Mouse (Mus musculus) C2C12 (cell line): ENCODE data around the gene Lats1. TPM values are rescaled to one million over a fixed set of nuclear protein-coding genes. Genes with fewer than 3 reads are reported as not detected.

ENCODE experiments used
- H3K27me3 ChIP-seq: one replicate; pipeline ENCODE4 v1.6.1; 2011; ENCODE audit not compliant: control insufficient read depth, insufficient read depth, insufficient read length
- H3K36me3 ChIP-seq: one replicate; pipeline ENCODE4 v1.6.1; 2011; ENCODE audit not compliant: control insufficient read depth, insufficient read depth
- H3K4me3 ChIP-seq: one replicate; pipeline ENCODE4 v1.5.1; 2011; ENCODE audit warnings: mild to moderate bottlenecking, control low read depth; ENCODE audit not compliant: poor library complexity, insufficient read depth, severe bottlenecking
- H3K79me2 ChIP-seq: one replicate; pipeline ENCODE4 v1.6.1; 2011; ENCODE audit not compliant: control insufficient read depth, insufficient read depth
- H3K79me3 ChIP-seq: one replicate; pipeline ENCODE4 v1.6.1; 2011; ENCODE audit warnings: low read depth, control low read depth
- H3ac ChIP-seq: one replicate; pipeline ENCODE3; 2011; ENCODE audit warnings: low read depth; ENCODE audit not compliant: control insufficient read depth, insufficient read length
- CEBPB ChIP-seq: IDR thresholded peaks from one replicate; pipeline ENCODE4 v1.6.1; 2011; ENCODE audit warnings: low read depth, mild to moderate bottlenecking, control low read depth, moderate library complexity
- CTCF ChIP-seq: IDR thresholded peaks from one replicate; pipeline ENCODE4 v1.5.1; 2011; ENCODE audit not compliant: control insufficient read depth, insufficient read depth, insufficient read length
- FOSL1 ChIP-seq: IDR thresholded peaks from one replicate; pipeline ENCODE4 v1.8.0; 2011; ENCODE audit warnings: mild to moderate bottlenecking, low read length; ENCODE audit not compliant: poor library complexity, insufficient read depth, severe bottlenecking
- MAX ChIP-seq: IDR thresholded peaks from one replicate; pipeline ENCODE4 v1.6.1; 2011; ENCODE audit warnings: mild to moderate bottlenecking, control low read depth
- MYOD1 ChIP-seq: IDR thresholded peaks from one replicate; pipeline ENCODE4 v1.6.1; 2011; ENCODE audit warnings: low read depth; ENCODE audit not compliant: control insufficient read depth, insufficient read length
- MYOG ChIP-seq: IDR thresholded peaks from one replicate; pipeline ENCODE4 v1.6.1; 2011; ENCODE audit not compliant: control insufficient read depth, insufficient read length; ENCODE audit errors: extremely low read depth
- USF1 ChIP-seq: IDR thresholded peaks from one replicate; pipeline ENCODE4 v1.6.1; 2011; ENCODE audit warnings: low read depth, mild to moderate bottlenecking, control low read depth, moderate library complexity
- polyA plus RNA-seq: library from polyadenylated mRNA; unstranded; fragments of >200 nt; fragmentation: generic; extraction: Trizol; gene quantifications from one replicate; pipeline ENCODE4 v1.2.1, GENCODE M21; 2012; ENCODE audit warnings: missing spikeins

Gene Lats1
- polyA plus RNA-seq, 1 experiment: 7.1 TPM

- Histone ChIP-seq H3K27me3 (no peaks in the 10 kb centered on the region), H3K36me3 (peaks cover 95% of the 10 kb centered on the region), H3K79me2 (peaks cover 7% of the 10 kb centered on the region), H3ac (no peak overlapping the region), H3K4me3 (no peak overlapping the region), H3K79me3 (peaks cover under 1% of the 10 kb centered on the region)
- TF ChIP-seq CTCF (no peak), FOSL1 (no peak), MAX (no peak)
Observed at GRCm38 (mm10) chr10:7702586-7702985, 21.6 kb downstream of the Lats1 start.

GRCm38 (mm10) chr10:7710121-7710520 is 29.1 kb downstream of the Lats1 start:
- H3K4me3 ChIP-seq: no peak overlapping the region
- H3K79me2 ChIP-seq: peaks cover 10% of the 10 kb centered on the region
- peaks cover 88% of the 10 kb centered on the region for H3K36me3 ChIP-seq
- TF ChIP-seq MAX (no peak), USF1 (no peak)
- peaks cover 3% of the 10 kb centered on the region for H3K79me3 ChIP-seq
- no peak overlapping the region for H3ac ChIP-seq
- H3K27me3 ChIP-seq: no peaks in the 10 kb centered on the region

DNA sequence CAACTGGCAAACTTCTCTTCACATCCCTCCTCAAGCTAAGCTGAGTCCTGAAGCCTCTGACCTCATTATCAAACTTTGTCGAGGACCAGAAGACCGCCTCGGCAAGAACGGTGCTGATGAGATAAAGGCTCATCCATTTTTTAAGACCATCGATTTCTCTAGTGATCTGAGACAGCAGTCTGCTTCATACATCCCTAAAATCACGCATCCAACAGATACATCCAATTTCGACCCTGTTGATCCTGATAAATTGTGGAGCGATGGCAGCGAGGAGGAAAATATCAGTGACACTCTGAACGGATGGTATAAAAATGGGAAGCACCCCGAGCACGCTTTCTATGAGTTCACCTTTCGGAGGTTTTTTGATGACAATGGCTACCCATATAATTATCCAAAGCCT is 31.5 kb downstream of the Lats1 start:
- no peaks in the 10 kb centered on the region for H3K27me3 ChIP-seq

GRCm38 (mm10) chr10:7715056-7715455 is 34.0 kb downstream of the Lats1 start:
- Histone ChIP-seq H3K79me3 (no peaks in the 10 kb centered on the region), H3K27me3 (no peaks in the 10 kb centered on the region), H3K4me3 (no peak overlapping the region), H3ac (no peak overlapping the region), H3K79me2 (no peaks in the 10 kb centered on the region), H3K36me3 (peaks cover 58% of the 10 kb centered on the region)
- TF ChIP-seq CTCF (no peak), MAX (no peak), FOSL1 (no peak), MYOG (no peak)

More for the DNA sequence above, 31.5 kb downstream of the Lats1 start:
- peaks cover 76% of the 10 kb centered on the region for H3K36me3 ChIP-seq
- peaks cover 10% of the 10 kb centered on the region for H3K79me2 ChIP-seq
- no peak for TF ChIP-seq USF1
- no peak for TF ChIP-seq CTCF
- no peak for TF ChIP-seq MYOG
- TF ChIP-seq FOSL1: no peak
- no peak for TF ChIP-seq MYOD1
- TF ChIP-seq MAX: no peak
- no peak for TF ChIP-seq CEBPB
- H3ac ChIP-seq: no peak overlapping the region
- H3K79me3 ChIP-seq: peaks cover 3% of the 10 kb centered on the region
- no peak overlapping the region for H3K4me3 ChIP-seq

GRCm38 (mm10) chr10:7725751-7726500 is 44.9 kb downstream of the Lats1 start, which contains the start of gene Katna1:
Katna1 (plus strand) TSS chr10:7726000.
- no peaks in the 10 kb centered on the region for H3K36me3 ChIP-seq
- no peaks in the 10 kb centered on the region for H3K27me3 ChIP-seq
- peak within 1 kb of the TSS; percentile 91 for H3ac ChIP-seq
- H3K79me2 ChIP-seq: peaks cover 52% of the 10 kb centered on the region
- TF ChIP-seq CEBPB: no peak
- no peak for TF ChIP-seq MAX
- TF ChIP-seq MYOD1: no peak
- no peak for TF ChIP-seq USF1
- no peak for TF ChIP-seq CTCF
- TF ChIP-seq MYOG: no peak
- no peak for TF ChIP-seq FOSL1
- peaks cover 44% of the 10 kb centered on the region for H3K79me3 ChIP-seq
- peak within 1 kb of the TSS; percentile 67 for H3K4me3 ChIP-seq

- Histone ChIP-seq H3K27me3 (no peaks in the 10 kb centered on the region), H3K36me3 (no peaks in the 10 kb centered on the region), H3K79me3 (peaks cover 48% of the 10 kb centered on the region), H3K4me3 (peak overlapping the region; percentile 67), H3ac (peak overlapping the region; percentile 91), H3K79me2 (peaks cover 57% of the 10 kb centered on the region)
- TF ChIP-seq CTCF (no peak), MYOD1 (no peak), MYOG (no peak), USF1 (no peak), MAX (no peak), CEBPB (no peak)
Observed at GRCm38 (mm10) chr10:7726501-7726812, 45.4 kb downstream of the Lats1 start.
